Mouse (Mus musculus): ENCODE data around the gene Gm44790.

Gene Gm44790

GRCm38 (mm10) chr6:86404100-86404861 is 22.2 kb upstream of the Gm44790 start, which contains the start of gene Tia1:
Tia1 (plus strand) TSS chr6:86404219.
- DNase-seq = peak; percentile 96 to 98

GRCm38 (mm10) chr6:86404996-86405395 is 21.5 kb upstream of the Gm44790 start:
- DNase-seq = no peak

GRCm38 (mm10) chr6:86406306-86406705 is 20.2 kb upstream of the Gm44790 start:
- no peak for DNase-seq

GRCm38 (mm10) chr6:86418711-86419110 is 7.7 kb upstream of the Gm44790 start:
- no peak for DNase-seq

GRCm38 (mm10) chr6:86419239-86419638 is 7.2 kb upstream of the Gm44790 start:
- no peak for DNase-seq

- DNase-seq = no peak
Measured at GRCm38 (mm10) chr6:86420491-86420890, 6.0 kb upstream of the Gm44790 start.

GRCm38 (mm10) chr6:86431531-86431930 is 5.1 kb downstream of the Gm44790 start:
- DNase-seq = no peak

- DNase-seq = no peak
Measured at GRCm38 (mm10) chr6:86433696-86434095, 7.2 kb downstream of the Gm44790 start.

GRCm38 (mm10) chr6:86437711-86438110 is 11.3 kb downstream of the Gm44790 start:
- DNase-seq = peak; percentile 53

- peak; percentile 94 to 95 for DNase-seq
Measured at GRCm38 (mm10) chr6:86438272-86439118, 12.0 kb downstream of the Gm44790 start, which contains the start of gene C87436. C87436 (plus strand) TSS chr6:86438374.

GRCm38 (mm10) chr6:86439119-86439496 is 12.7 kb downstream of the Gm44790 start:
- DNase-seq = no peak

- no peak for DNase-seq
Measured at GRCm38 (mm10) chr6:86439531-86439930, 13.1 kb downstream of the Gm44790 start.

- DNase-seq = no peak
Measured at GRCm38 (mm10) chr6:86441571-86441970, 15.1 kb downstream of the Gm44790 start.

GRCm38 (mm10) chr6:86445551-86445950 is 19.1 kb downstream of the Gm44790 start:
- DNase-seq = no peak

GRCm38 (mm10) chr6:86446927-86447568 is 20.6 kb downstream of the Gm44790 start:
- no peak for DNase-seq

GRCm38 (mm10) chr6:86456727-86457126 is 30.3 kb downstream of the Gm44790 start:
- DNase-seq = no peak

- no peak for DNase-seq
Measured at GRCm38 (mm10) chr6:86463079-86463478, 36.6 kb downstream of the Gm44790 start.

- no peak for DNase-seq
Measured at GRCm38 (mm10) chr6:86471317-86471716, 44.9 kb downstream of the Gm44790 start.

- peak in 1 of 2 experiments; percentile 31 for DNase-seq
Measured at GRCm38 (mm10) chr6:86471760-86472099, 45.3 kb downstream of the Gm44790 start.

GRCm38 (mm10) chr6:86472100-86472955 is 45.9 kb downstream of the Gm44790 start:
- DNase-seq = peak; percentile 99

- DNase-seq = peak in 1 of 2 experiments; percentile 45
Measured at GRCm38 (mm10) chr6:86473077-86473476, 46.6 kb downstream of the Gm44790 start.

GRCm38 (mm10) chr6:86474072-86474471 is 47.6 kb downstream of the Gm44790 start:
- DNase-seq = no peak
